Mouse (Mus musculus) cerebellum, postnatal 10 days (tissue): ENCODE results near the gene Oosp2.

Experiments used
- DNase-seq, 2 experiments: peaks; one replicate each; pipeline ENCODE4 v3.0.0; 2021; ENCODE audit warnings: mixed read lengths in 2 of 2

Oosp2 gene

DNA sequence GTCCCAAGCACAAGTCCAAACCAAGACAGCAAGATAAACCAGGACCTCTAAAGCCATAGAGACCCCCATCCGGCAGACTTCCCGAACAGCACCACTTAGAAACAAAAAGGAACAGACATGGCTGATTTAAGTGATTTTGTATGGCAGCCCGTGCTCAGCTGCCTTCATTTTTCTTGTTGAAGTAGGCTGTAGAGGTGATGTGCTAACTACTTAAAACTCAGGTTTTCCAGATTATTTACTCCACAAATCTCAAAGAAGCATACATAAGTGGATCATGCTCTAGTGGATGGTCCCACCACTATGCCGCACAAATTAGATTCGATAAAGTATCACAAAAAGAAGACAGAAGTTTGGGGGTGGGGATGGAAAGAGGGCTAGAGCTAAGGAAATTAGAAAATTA is at the start of gene Oosp2:
Gene Oosp2, minus strand, starts transcription at position 101 of the 400 bp plus-strand sequence.
- DNase-seq, result no peak

GRCm38 (mm10) chr19:11698342-11698741 is 38.0 kb upstream of the Oosp2 start:
- no peak for DNase-seq

DNA sequence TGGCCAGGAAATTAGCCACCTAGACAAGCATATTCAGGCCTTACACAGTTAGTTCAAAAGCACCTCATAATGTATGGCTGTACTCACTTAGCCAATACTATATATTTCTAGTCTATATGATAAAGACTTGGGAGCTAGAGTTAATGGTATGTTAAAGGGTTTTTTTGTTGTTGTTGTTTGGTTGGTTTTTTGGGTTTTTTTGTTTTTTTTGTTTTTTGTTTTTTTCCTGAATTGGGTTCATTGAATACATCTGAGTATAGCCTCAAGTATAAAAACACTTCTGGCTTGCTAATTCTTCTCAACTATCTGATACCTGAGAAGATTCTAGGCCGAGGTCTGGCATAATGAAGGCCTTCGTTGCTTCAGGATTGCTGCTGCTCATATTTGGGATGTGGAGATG is 36.4 kb upstream of the Oosp2 start, which contains the start of gene Oosp3:
Gene Oosp3, plus strand, starts transcription at position 301 of the 400 bp plus-strand sequence.
- no peak for DNase-seq

- DNase-seq, result no peak
Measured at GRCm38 (mm10) chr19:11691454-11691853, 31.1 kb upstream of the Oosp2 start.

GRCm38 (mm10) chr19:11690839-11691238 is 30.5 kb upstream of the Oosp2 start, which contains the start of gene Oosp1:
Oosp1 (minus strand) TSS chr19:11691150.
- DNase-seq, result no peak

DNA sequence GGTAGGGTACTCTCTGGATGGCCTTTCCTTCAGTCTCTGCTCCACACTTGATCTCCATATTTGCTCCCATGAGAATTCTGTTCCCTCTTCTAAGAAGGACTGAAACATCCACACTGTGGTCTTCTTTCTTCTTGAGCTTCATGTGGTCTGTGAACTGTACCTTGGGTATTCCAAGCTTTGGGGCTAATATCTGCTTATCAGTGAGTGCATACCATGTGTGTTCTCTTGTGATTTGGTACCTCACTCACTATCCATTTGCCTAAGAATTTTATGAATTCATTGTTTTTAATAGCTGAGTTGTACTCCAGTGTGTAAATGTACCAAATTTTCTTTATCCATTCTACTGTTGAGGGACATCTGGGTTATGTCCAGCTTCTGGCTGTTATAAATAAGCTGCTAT is 1.2 kb upstream of the Oosp2 start:
- no peak for DNase-seq

DNA sequence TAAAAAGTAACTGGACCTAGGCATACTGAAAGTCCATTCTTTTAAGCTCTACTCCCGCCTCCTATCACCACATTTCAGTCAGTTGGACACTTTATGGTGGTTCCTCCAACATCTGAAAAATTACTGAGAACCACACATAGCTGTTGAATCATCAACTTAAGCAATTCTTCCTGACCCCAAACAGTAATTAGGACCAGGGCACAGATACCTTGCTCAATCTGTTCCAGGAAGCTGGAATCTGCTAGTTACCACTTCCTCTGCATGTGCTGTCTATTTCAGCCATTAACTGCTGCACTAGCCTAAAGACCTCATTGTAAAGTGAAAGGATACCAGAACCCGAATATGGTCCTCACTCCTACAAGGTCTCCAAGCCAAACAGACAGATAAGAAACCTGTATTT is 1.2 kb downstream of the Oosp2 start:
- no peak for DNase-seq

DNA sequence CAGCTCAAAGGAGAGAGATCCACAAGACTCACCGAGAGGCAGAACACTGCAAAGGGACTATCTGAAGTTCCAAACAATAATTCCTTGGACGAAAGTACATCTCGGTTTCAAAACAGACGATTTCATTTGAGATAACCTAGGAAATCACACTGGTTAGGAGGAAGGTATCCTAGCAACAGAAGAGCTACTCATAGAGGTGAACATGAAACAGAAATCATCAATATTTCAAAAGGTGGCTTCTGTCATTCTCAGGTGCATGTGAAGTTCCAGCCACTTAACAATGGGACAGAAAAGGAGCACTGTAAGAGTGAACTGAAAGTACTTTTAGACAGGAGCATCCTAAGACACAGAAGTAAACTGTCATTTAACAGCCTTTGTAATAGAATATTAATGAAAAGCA is 10.8 kb downstream of the Oosp2 start:
- DNase-seq, result no peak

GRCm38 (mm10) chr19:11646166-11646565 is 14.2 kb downstream of the Oosp2 start:
- no peak for DNase-seq

DNA sequence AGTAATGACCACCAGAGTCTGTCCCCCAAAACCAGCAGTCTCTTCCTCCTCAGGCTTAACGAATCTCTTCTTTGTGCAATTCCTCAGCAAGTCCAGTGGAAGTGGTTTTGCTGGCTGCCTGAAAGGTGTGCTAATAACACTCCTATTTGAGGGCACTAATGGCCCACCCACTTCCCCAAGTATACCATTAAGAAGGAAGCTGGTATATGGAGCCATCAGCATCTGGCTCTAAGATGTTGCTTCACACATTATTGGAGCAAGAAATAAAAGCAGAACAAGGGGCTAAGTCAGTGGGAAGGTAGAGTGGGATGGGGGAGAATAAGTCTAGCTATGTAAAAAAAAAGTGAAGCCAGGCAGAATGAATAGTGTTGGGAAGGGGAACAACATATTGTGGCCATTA is 19.6 kb downstream of the Oosp2 start, which contains the start of gene Ms4a3:
Gene Ms4a3, minus strand, starts transcription at position 120 of the 400 bp plus-strand sequence.
- no peak for DNase-seq

- no peak for DNase-seq
Measured at GRCm38 (mm10) chr19:11639038-11639437, 21.3 kb downstream of the Oosp2 start.

DNA sequence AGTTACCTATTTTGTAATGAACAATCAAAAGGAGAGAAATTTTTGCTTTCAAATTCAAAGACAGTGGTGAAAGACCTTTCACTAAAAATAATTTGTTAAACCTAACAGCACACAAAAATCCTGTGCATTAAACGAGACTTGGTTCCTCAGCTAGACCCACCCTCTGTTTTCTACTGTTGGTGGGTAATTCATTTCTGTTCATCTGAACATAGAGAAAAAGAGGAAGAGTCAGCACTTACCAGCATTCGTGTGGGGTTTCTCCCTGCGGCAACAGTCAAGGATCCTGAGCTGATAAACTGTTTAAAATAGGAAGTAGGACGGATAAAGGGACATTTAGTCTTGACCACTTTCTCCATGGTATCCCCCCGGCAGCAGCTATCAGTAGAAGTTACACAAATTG is 24.8 kb downstream of the Oosp2 start:
- no peak for DNase-seq

DNA sequence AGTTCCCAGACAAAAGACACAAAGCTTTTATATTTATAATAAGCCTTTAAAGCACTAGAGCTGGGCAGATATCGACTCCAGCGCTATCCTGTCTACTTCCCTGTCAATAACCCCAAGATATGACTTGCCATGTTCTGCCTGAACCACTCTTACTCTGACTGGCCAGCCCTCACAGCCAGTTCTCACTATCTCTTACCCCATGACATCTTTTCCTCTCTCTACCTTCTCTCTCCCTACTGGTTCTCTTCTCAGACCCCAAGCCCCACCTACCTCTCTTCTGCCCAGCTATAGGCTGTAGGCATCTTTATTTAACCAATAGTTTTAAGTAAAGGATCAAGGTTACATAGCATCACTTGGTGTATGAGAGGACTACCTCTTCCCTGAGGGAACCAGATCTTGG is 26.0 kb downstream of the Oosp2 start:
- DNase-seq, result no peak

DNA sequence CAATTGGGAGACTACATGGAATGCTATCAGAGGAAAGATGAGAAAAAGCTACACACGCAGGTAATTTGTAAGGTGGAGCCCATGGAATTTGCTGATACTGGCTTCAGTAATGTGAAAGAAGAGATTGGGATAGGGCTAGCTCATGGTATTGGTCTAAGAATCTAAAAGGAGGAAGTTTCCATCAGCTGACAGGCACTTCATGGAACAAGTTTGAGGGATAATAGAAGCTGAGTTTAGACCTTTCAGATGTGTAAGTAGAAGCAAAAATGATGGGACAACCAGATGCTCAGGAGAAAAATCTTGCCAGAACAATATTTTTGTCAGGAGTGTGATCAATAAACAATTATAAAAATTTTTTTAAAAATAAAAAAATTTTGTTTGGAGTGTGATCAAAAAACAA is 26.6 kb downstream of the Oosp2 start:
- DNase-seq, result no peak

GRCm38 (mm10) chr19:11625231-11625630 is 35.1 kb downstream of the Oosp2 start:
- no peak for DNase-seq

DNA sequence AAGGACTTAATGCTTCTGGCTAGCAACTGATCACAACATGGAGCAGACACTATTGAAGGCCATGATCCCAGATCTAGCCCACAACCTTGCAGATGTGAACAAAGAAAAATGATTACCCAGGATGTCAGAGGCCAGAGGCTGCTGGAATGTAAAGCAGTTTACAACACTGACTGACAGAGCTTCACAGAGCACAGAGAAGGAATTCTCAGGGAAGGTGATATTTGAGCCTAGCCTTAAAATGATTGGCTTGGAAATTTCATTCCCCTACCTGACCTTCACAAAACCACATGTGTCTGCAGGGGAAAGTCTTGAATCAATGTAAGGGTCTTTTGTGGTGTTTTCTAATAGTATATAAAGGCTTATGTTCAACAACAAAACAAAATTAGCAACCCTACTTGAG is 35.6 kb downstream of the Oosp2 start:
- DNase-seq, result no peak

DNA sequence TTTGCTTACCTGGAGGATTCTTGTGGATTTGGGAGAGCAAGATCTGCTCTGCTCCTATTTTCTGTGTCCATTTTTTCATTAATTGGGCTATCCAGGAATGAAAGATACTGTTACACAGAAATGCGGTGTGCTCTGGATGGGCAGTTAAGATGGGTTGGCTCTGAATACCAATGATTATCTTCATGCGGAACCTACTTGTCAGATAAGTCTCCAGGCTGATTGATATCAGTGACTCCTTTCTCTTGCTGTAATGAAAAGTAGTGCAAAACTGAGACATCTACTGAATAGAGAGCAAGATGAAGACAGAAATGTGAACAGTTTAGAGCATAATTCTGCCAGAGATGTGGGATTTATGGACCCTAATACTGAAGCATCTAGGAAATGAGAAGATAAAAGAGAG is 36.8 kb downstream of the Oosp2 start, which contains the start of gene Ms4a2:
Gene Ms4a2, minus strand, starts transcription at position 169 of the 400 bp plus-strand sequence.
- no peak for DNase-seq

DNA sequence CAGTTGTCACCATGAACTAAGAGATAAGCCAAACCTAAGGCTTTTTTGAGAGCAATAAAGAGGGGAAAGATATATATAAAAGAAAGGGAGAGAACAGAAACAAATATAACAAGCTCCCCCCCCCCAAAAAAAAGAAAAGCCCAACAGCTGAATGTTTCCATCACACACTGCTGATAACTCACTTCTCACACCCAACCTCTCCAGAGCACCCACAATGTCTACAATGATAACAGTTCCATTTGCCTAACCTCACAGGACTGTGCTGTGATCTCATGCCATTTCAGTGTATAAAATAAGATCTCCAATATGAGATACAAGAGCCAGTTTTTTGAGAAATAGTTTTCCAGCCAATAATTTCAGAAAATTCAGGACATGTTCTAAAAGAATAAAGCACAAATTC is 42.4 kb downstream of the Oosp2 start:
- no peak for DNase-seq

- DNase-seq, result no peak
Measured at GRCm38 (mm10) chr19:11614805-11615204, 45.6 kb downstream of the Oosp2 start.

- DNase-seq, result peak; percentile 78 to 85
Measured at GRCm38 (mm10) chr19:11613776-11614443, 46.4 kb downstream of the Oosp2 start.

GRCm38 (mm10) chr19:11613084-11613483 is 47.3 kb downstream of the Oosp2 start:
- no peak for DNase-seq

- no peak for DNase-seq
Measured at GRCm38 (mm10) chr19:11612293-11612692, 48.1 kb downstream of the Oosp2 start.

GRCm38 (mm10) chr19:11611541-11611945 is 48.8 kb downstream of the Oosp2 start:
- peak; percentile 77 to 82 for DNase-seq

DNA sequence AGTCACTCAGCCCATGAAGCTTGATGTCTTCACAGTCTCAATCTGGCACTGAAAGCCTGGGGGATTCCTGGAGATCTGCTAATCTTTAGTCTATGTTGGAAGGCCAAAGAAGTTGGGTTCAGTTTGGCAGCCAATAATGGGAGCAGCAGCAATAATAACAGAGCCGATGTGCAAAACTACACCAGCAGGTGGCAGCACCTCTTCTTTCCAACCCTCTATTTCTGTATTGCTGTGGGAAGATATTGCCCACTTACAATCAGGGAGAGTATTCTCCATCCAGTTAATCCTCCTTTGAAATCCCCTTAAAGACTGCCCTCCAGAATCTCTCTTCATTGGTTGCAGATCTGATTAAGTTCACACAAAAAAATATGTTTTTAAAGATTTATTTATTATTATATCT is 52.2 kb downstream of the Oosp2 start:
- peak; percentile 68 to 77 for DNase-seq

DNA sequence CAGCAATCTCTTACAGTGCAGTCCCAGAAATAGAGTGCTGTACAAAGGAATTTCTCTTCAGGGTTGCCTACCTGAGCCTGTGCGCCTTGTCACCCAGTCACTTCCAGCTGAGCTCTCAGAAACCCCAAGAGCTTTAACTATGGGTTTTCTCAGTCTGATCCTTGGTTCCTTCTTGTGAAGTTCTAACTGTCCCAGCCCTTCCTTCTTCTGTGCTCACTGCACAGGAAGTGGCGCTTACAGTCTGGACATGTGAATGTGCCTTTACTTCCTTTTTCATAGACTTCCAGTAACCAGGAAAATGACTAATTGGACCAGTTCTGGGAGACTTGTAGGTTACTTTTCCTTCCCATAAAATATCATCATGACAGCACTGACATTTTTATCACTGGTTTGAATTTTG is 55.8 kb downstream of the Oosp2 start, which contains the start of gene Ms4a6d:
Gene Ms4a6d, minus strand, starts transcription at position 247 of the 400 bp plus-strand sequence.
- no peak for DNase-seq
